Mouse (Mus musculus): ENCODE measurements around the gene Olfr533. TPM values are rescaled to one million over a fixed set of nuclear protein-coding genes. Genes with fewer than 3 reads are reported as not detected.
"Not testable (repeated sequence)": the region's sequence is repeated elsewhere in the genome, so short reads cannot be mapped to it uniquely, and the experiment has no call there.

Olfr533 gene
- not detected in 2 replicates for polyA plus RNA-seq (2015; fragmentation: Nextera tagmentation; extraction: Ambion mirVana)

GRCm38 (mm10) chr7:140463070-140463469 lies at the start of gene Olfr533:
TSS of gene Olfr533 (plus strand) at chr7:140463370.
- not testable (repeated sequence) for ATAC-seq (ENCODE audit: low FRiP score, low TSS enrichment); H3K4me3 ChIP-seq (ENCODE audit: low read depth, low read length); H3K27ac ChIP-seq (replicated peaks); DNase-seq (ENCODE audit: low spot score); H3K4me2 ChIP-seq (replicated peaks; ENCODE audit: low read depth); H3K4me1 ChIP-seq (replicated peaks; ENCODE audit: control insufficient read depth, insufficient read depth); H3K27me3 ChIP-seq (ENCODE audit: control insufficient read depth, insufficient read depth, low read length); H3K9ac ChIP-seq (ENCODE audit: low read length); H3K9me3 ChIP-seq (ENCODE audit: control insufficient read depth, low read length); H3K36me3 ChIP-seq (ENCODE audit: control insufficient read depth, insufficient read depth, low read length)
- WGBS = 20% methylated on average over 1 of the region's 1 CpGs

GRCm38 (mm10) chr7:140421539-140421938 lies 41.6 kb upstream of the Olfr533 start, which contains the start of gene Olfr532:
TSS of gene Olfr532 (minus strand) at chr7:140421639.
- H3K27ac ChIP-seq (replicated peaks) = no peak within 1 kb of the TSS
- no peak for ATAC-seq (ENCODE audit: low FRiP score, low TSS enrichment)
- DNase-seq (ENCODE audit: low spot score) = no peak

GRCm38 (mm10) chr7:140443141-140443540 lies 20.0 kb upstream of the Olfr533 start:
- no peak for DNase-seq (ENCODE audit: low spot score)
- Histone ChIP-seq H3K36me3 (ENCODE audit: control insufficient read depth, insufficient read depth, low read length) (no peaks in the 10 kb centered on the region), H3K4me2 (replicated peaks; ENCODE audit: low read depth) (no peak overlapping the region), H3K27me3 (ENCODE audit: control insufficient read depth, insufficient read depth, low read length) (no peaks in the 10 kb centered on the region), H3K9ac (ENCODE audit: low read length) (no peak overlapping the region), H3K4me1 (replicated peaks; ENCODE audit: control insufficient read depth, insufficient read depth) (no peaks in the 10 kb centered on the region), H3K4me3 (ENCODE audit: low read depth, low read length) (no peak overlapping the region), H3K9me3 (ENCODE audit: control insufficient read depth, low read length) (no peaks in the 10 kb centered on the region), H3K27ac (replicated peaks) (no peak overlapping the region)
- TF ChIP-seq EP300 (optimal IDR thresholded peaks at IDR 0.05) (no peak), CTCF (IDR thresholded peaks at IDR 0.05; ENCODE audit: low read depth) (no peak)
- no peak for ATAC-seq (ENCODE audit: low FRiP score, low TSS enrichment)
- WGBS = 78% methylated on average over 1 of the region's 1 CpGs

More at GRCm38 (mm10) chr7:140421539-140421938, 41.6 kb upstream of the Olfr533 start, which contains the start of gene Olfr532:
- no peak within 1 kb of the TSS for H3K4me2 ChIP-seq (replicated peaks; ENCODE audit: low read depth)
- no peaks in the 10 kb centered on the region for H3K27me3 ChIP-seq (ENCODE audit: control insufficient read depth, insufficient read depth, low read length)
- H3K4me3 ChIP-seq (ENCODE audit: low read depth, low read length) = no peak within 1 kb of the TSS
- H3K9me3 ChIP-seq (ENCODE audit: control insufficient read depth, low read length) = no peaks in the 10 kb centered on the region
- WGBS = 100% methylated on average over 1 of the region's 1 CpGs
- no peaks in the 10 kb centered on the region for H3K4me1 ChIP-seq (replicated peaks; ENCODE audit: control insufficient read depth, insufficient read depth)
- H3K9ac ChIP-seq (ENCODE audit: low read length) = no peak within 1 kb of the TSS
- TF ChIP-seq CTCF (IDR thresholded peaks at IDR 0.05; ENCODE audit: low read depth) (no peak), EP300 (optimal IDR thresholded peaks at IDR 0.05) (no peak)
- H3K36me3 ChIP-seq (ENCODE audit: control insufficient read depth, insufficient read depth, low read length) = no peaks in the 10 kb centered on the region

- no peak for ATAC-seq (ENCODE audit: low FRiP score, low TSS enrichment)
- TF ChIP-seq EP300 (optimal IDR thresholded peaks at IDR 0.05) = no peak
- H3K27me3 ChIP-seq (ENCODE audit: control insufficient read depth, insufficient read depth, low read length) = no peaks in the 10 kb centered on the region
Observed at GRCm38 (mm10) chr7:140477886-140478285, 14.7 kb downstream of the Olfr533 start.

GRCm38 (mm10) chr7:140478733-140479132 lies 15.6 kb downstream of the Olfr533 start:
- no peak for TF ChIP-seq EP300 (optimal IDR thresholded peaks at IDR 0.05)
- TF ChIP-seq CTCF (IDR thresholded peaks at IDR 0.05; ENCODE audit: low read depth) = no peak
- no peaks in the 10 kb centered on the region for H3K9me3 ChIP-seq (ENCODE audit: control insufficient read depth, low read length)
- DNase-seq (ENCODE audit: low spot score) (no peak), ATAC-seq (ENCODE audit: low FRiP score, low TSS enrichment) (no peak)
- H3K4me1 ChIP-seq (replicated peaks; ENCODE audit: control insufficient read depth, insufficient read depth) = no peaks in the 10 kb centered on the region
- H3K4me2 ChIP-seq (replicated peaks; ENCODE audit: low read depth) = no peak overlapping the region
- no peaks in the 10 kb centered on the region for H3K36me3 ChIP-seq (ENCODE audit: control insufficient read depth, insufficient read depth, low read length)
- 83% methylated on average over 1 of the region's 1 CpGs for WGBS
- H3K4me3 ChIP-seq (ENCODE audit: low read depth, low read length) = no peak overlapping the region
- no peak overlapping the region for H3K9ac ChIP-seq (ENCODE audit: low read length)
- H3K27me3 ChIP-seq (ENCODE audit: control insufficient read depth, insufficient read depth, low read length) = no peaks in the 10 kb centered on the region
- no peak overlapping the region for H3K27ac ChIP-seq (replicated peaks)

More at GRCm38 (mm10) chr7:140477886-140478285, 14.7 kb downstream of the Olfr533 start:
- Histone ChIP-seq H3K36me3 (ENCODE audit: control insufficient read depth, insufficient read depth, low read length) (no peaks in the 10 kb centered on the region), H3K9me3 (ENCODE audit: control insufficient read depth, low read length) (no peaks in the 10 kb centered on the region), H3K27ac (replicated peaks) (no peak overlapping the region), H3K4me1 (replicated peaks; ENCODE audit: control insufficient read depth, insufficient read depth) (no peaks in the 10 kb centered on the region), H3K4me2 (replicated peaks; ENCODE audit: low read depth) (no peak overlapping the region), H3K4me3 (ENCODE audit: low read depth, low read length) (no peak overlapping the region), H3K9ac (ENCODE audit: low read length) (no peak overlapping the region)
- 62% methylated on average over 1 of the region's 1 CpGs for WGBS
- DNase-seq (ENCODE audit: low spot score) = no peak

- Histone ChIP-seq H3K9ac (ENCODE audit: low read length) (no peak within 1 kb of the TSS), H3K27ac (replicated peaks) (no peak within 1 kb of the TSS), H3K36me3 (ENCODE audit: control insufficient read depth, insufficient read depth, low read length) (no peaks in the 10 kb centered on the region), H3K4me2 (replicated peaks; ENCODE audit: low read depth) (no peak within 1 kb of the TSS), H3K9me3 (ENCODE audit: control insufficient read depth, low read length) (no peaks in the 10 kb centered on the region), H3K4me1 (replicated peaks; ENCODE audit: control insufficient read depth, insufficient read depth) (no peaks in the 10 kb centered on the region), H3K4me3 (ENCODE audit: low read depth, low read length) (no peak within 1 kb of the TSS), H3K27me3 (ENCODE audit: control insufficient read depth, insufficient read depth, low read length) (no peaks in the 10 kb centered on the region)
- no peak for ATAC-seq (ENCODE audit: low FRiP score, low TSS enrichment)
- WGBS = 76% methylated on average over 1 of the region's 1 CpGs
- no peak for TF ChIP-seq EP300 (optimal IDR thresholded peaks at IDR 0.05)
- no peak for TF ChIP-seq CTCF (IDR thresholded peaks at IDR 0.05; ENCODE audit: low read depth)
- DNase-seq (ENCODE audit: low spot score) = no peak
Observed at GRCm38 (mm10) chr7:140483916-140484315, 20.7 kb downstream of the Olfr533 start, which contains the start of gene Olfr535. TSS of gene Olfr535 (plus strand) at chr7:140484216.

All from stomach, postnatal 0 days (tissue).